Mouse (Mus musculus): ENCODE data around the gene Guf1.

Guf1 gene

GRCm38 (mm10) chr5:69556628-69557403, at the start of gene Guf1:
TSS of gene Guf1 (plus strand) at chr5:69556923.
- peak; percentile 92 for DNase-seq (ENCODE audit: low spot score)

GRCm38 (mm10) chr5:69507045-69507444, 49.7 kb upstream of the Guf1 start:
- no peak for DNase-seq (ENCODE audit: low spot score)

GRCm38 (mm10) chr5:69511631-69512030, 45.1 kb upstream of the Guf1 start:
- DNase-seq (ENCODE audit: low spot score): no peak

GRCm38 (mm10) chr5:69512203-69512602, 44.5 kb upstream of the Guf1 start:
- DNase-seq (ENCODE audit: low spot score): no peak

GRCm38 (mm10) chr5:69520661-69521278, 36.0 kb upstream of the Guf1 start:
- peak; percentile 19 for DNase-seq (ENCODE audit: low spot score)

- no peak for DNase-seq (ENCODE audit: low spot score)
Measured at GRCm38 (mm10) chr5:69522064-69522463, 34.7 kb upstream of the Guf1 start.

GRCm38 (mm10) chr5:69523944-69524343, 32.8 kb upstream of the Guf1 start:
- no peak for DNase-seq (ENCODE audit: low spot score)

- no peak for DNase-seq (ENCODE audit: low spot score)
Measured at GRCm38 (mm10) chr5:69541680-69542079, 15.0 kb upstream of the Guf1 start.

- DNase-seq (ENCODE audit: low spot score): no peak
Measured at GRCm38 (mm10) chr5:69542489-69542888, 14.2 kb upstream of the Guf1 start, which contains the start of gene Yipf7. TSS of gene Yipf7 (minus strand) at chr5:69542648.

GRCm38 (mm10) chr5:69557404-69557935, 747 bp downstream of the Guf1 start:
- DNase-seq (ENCODE audit: low spot score): no peak

- peak; percentile 78 for DNase-seq (ENCODE audit: low spot score)
Measured at GRCm38 (mm10) chr5:69591640-69592461, 35.1 kb downstream of the Guf1 start, which contains the start of gene Gnpda2. TSS of gene Gnpda2 (minus strand) at chr5:69592340.

GRCm38 (mm10) chr5:69601027-69601426, 44.3 kb downstream of the Guf1 start:
- no peak for DNase-seq (ENCODE audit: low spot score)

GRCm38 (mm10) chr5:69613209-69613796, 56.6 kb downstream of the Guf1 start:
- DNase-seq (ENCODE audit: low spot score): no peak

- no peak for DNase-seq (ENCODE audit: low spot score)
Measured at GRCm38 (mm10) chr5:69620899-69621298, 64.2 kb downstream of the Guf1 start.

Measured in ovary, postnatal 36 days (tissue).